Mouse (Mus musculus): ENCODE measurements around the gene Pank4. TPM values are rescaled to one million over a fixed set of nuclear protein-coding genes. Genes with fewer than 3 reads are reported as not detected.

Gene Pank4
- total RNA-seq, 2 experiments from 2014 or later: 41.8 to 43.0 TPM

GRCm38 (mm10) chr4:155014244-155014643 is 50.3 kb downstream of the Pank4 start:
- no peak for TF ChIP-seq CTCF (conservative IDR thresholded peaks at IDR 0.05)
- DNase-seq (ENCODE audit: low spot score in 2 of 2): no peak
- H3K27ac ChIP-seq: peak overlapping the region; percentile 74
- no peak overlapping the region for H3K4me3 ChIP-seq

GRCm38 (mm10) chr4:155014791-155015190 is 50.9 kb downstream of the Pank4 start:
- no peak overlapping the region for H3K4me3 ChIP-seq
- peak overlapping the region; percentile 74 for H3K27ac ChIP-seq
- TF ChIP-seq CTCF (conservative IDR thresholded peaks at IDR 0.05): no peak
- peak; percentile 62 to 65 for DNase-seq (ENCODE audit: low spot score in 2 of 2)

- no peak for TF ChIP-seq CTCF (conservative IDR thresholded peaks at IDR 0.05)
- Histone ChIP-seq H3K4me3 (no peak overlapping the region), H3K27ac (peak overlapping the region; percentile 74)
- no peak for DNase-seq (ENCODE audit: low spot score in 2 of 2)
Observed at GRCm38 (mm10) chr4:155015550-155015949, 51.6 kb downstream of the Pank4 start.

- no peak for TF ChIP-seq CTCF (conservative IDR thresholded peaks at IDR 0.05)
- DNase-seq (ENCODE audit: low spot score in 2 of 2): no peak
- Histone ChIP-seq H3K27ac (peak overlapping the region; percentile 58), H3K4me3 (no peak overlapping the region; the same call in 1 of the 2 replicates)
Observed at GRCm38 (mm10) chr4:155016807-155017206, 52.9 kb downstream of the Pank4 start.

- DNase-seq (ENCODE audit: low spot score in 2 of 2): no peak
- H3K27ac ChIP-seq: peak overlapping the region; percentile 58
- no peak overlapping the region; the same call in 1 of the 2 replicates for H3K4me3 ChIP-seq
- TF ChIP-seq CTCF (conservative IDR thresholded peaks at IDR 0.05): no peak
Observed at GRCm38 (mm10) chr4:155017253-155017878, 53.4 kb downstream of the Pank4 start.

GRCm38 (mm10) chr4:155018066-155018465 is 54.1 kb downstream of the Pank4 start:
- Histone ChIP-seq H3K4me3 (peak overlapping the region; percentile 48; the same call in 1 of the 2 replicates), H3K27ac (peak overlapping the region; percentile 58; the same call in 1 of the 2 replicates)
- no peak for DNase-seq (ENCODE audit: low spot score in 2 of 2)
- TF ChIP-seq CTCF (conservative IDR thresholded peaks at IDR 0.05): no peak

- Histone ChIP-seq H3K27ac (peak overlapping the region; percentile 58), H3K4me3 (peak overlapping the region; percentile 48)
- 0 out of 2 replicates have a peak, but pooled peaks have one; percentile 8 for TF ChIP-seq CTCF (conservative IDR thresholded peaks at IDR 0.05)
- no peak for DNase-seq (ENCODE audit: low spot score in 2 of 2)
Observed at GRCm38 (mm10) chr4:155018601-155019335, 54.8 kb downstream of the Pank4 start.

- no peak for TF ChIP-seq CTCF (conservative IDR thresholded peaks at IDR 0.05)
- Histone ChIP-seq H3K4me3 (peak overlapping the region; percentile 48), H3K27ac (peak overlapping the region; percentile 58; the same call in 1 of the 2 replicates)
- no peak for DNase-seq (ENCODE audit: low spot score in 2 of 2)
Observed at GRCm38 (mm10) chr4:155019336-155019847, 55.5 kb downstream of the Pank4 start.

- H3K27ac ChIP-seq: no peak overlapping the region
- no peak for TF ChIP-seq CTCF (conservative IDR thresholded peaks at IDR 0.05)
- no peak for DNase-seq (ENCODE audit: low spot score in 2 of 2)
- no peak overlapping the region for H3K4me3 ChIP-seq
Observed at GRCm38 (mm10) chr4:155020141-155020540, 56.2 kb downstream of the Pank4 start.

GRCm38 (mm10) chr4:155020813-155021212 is 56.9 kb downstream of the Pank4 start:
- no peak for TF ChIP-seq CTCF (conservative IDR thresholded peaks at IDR 0.05)
- no peak for DNase-seq (ENCODE audit: low spot score in 2 of 2)
- Histone ChIP-seq H3K4me3 (no peak overlapping the region), H3K27ac (no peak overlapping the region)

- no peak overlapping the region for H3K4me3 ChIP-seq
- no peak for DNase-seq (ENCODE audit: low spot score in 2 of 2)
- H3K27ac ChIP-seq: no peak overlapping the region
- no peak for TF ChIP-seq CTCF (conservative IDR thresholded peaks at IDR 0.05)
Observed at GRCm38 (mm10) chr4:155022228-155022855, 58.4 kb downstream of the Pank4 start.

- no peak for DNase-seq (ENCODE audit: low spot score in 2 of 2)
- Histone ChIP-seq H3K27ac (0 out of 2 replicates have a peak overlapping the region, but pooled peaks have one; percentile 7), H3K4me3 (no peak overlapping the region)
- TF ChIP-seq CTCF (conservative IDR thresholded peaks at IDR 0.05): no peak
Observed at GRCm38 (mm10) chr4:155024170-155025010, 60.5 kb downstream of the Pank4 start.

Other genes starting within 250 kb of the Pank4 start
- gene Ttc34, start 126.7 kb upstream of the Pank4 start, total RNA-seq (2021): 1 to 10 TPM; 4.0 to 4.1 TPM
- gene Mmel1, start 94.5 kb upstream of the Pank4 start, total RNA-seq (2021): under 1 TPM; 0.29 to 0.44 TPM
- gene Fam213b, start 65.0 kb upstream of the Pank4 start, total RNA-seq (2021): 10 to 100 TPM; 48.1 to 48.9 TPM
- gene Tnfrsf14, start 35.6 kb upstream of the Pank4 start, total RNA-seq (2021): 1 to 10 TPM in 1 of 2 experiments, under 1 TPM in 1; 0.84 to 1.3 TPM
- 10 to 100 TPM; 24.7 to 30.7 TPM for gene Hes5, start 3.2 kb upstream of the Pank4 start, total RNA-seq (2021)
- 10 to 100 TPM; 91.1 to 92.0 TPM for gene Plch2, start 92.7 kb downstream of the Pank4 start, total RNA-seq (2021)
- 10 to 100 TPM; 23.1 to 24.2 TPM for gene Pex10, start 102.9 kb downstream of the Pank4 start, total RNA-seq (2021)
- gene Rer1, start 122.3 kb downstream of the Pank4 start, total RNA-seq (2021): 10 to 100 TPM; 60.6 to 63.0 TPM
- gene Morn1, start 122.5 kb downstream of the Pank4 start, total RNA-seq (2021): 10 to 100 TPM; 11.8 to 14.0 TPM